17 mouse cellular contexts compared by ENCODE assay signal in the genomic region with DNA sequence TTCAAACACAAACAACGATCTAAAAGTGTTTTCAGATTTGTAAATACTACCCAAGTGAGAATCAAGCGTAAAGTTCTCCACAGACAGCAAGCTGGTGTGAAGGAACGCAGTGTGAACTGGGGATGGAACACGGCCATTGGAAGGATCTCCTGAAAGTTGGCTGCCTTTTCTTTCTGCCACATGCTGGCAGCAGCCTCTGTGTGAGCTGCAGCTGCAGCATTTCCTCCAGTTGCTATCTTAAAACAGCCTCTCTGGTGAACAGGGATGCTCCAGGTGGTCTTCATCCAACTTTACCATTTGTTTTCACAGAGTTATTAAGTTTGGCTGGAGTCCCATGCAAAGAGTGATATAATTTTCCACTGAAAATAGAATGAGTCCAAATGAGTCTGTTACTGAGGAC.
DNase-seq lines count a peak whose midpoint lies in the region; ATAC-seq and TF ChIP-seq lines count a peak whose summit lies in the region.
"Had no signal": no experiment of that assay in that cellular context is flagged by ENCODE, and none has a peak within 500 bp of the region (broad histone marks: within the 10 kb centered on the region; RNA-seq: fewer than 3 reads in every experiment).

No protein-coding gene starts in this region.

- no peak overlapping the region for H3K9ac ChIP-seq in kidney, postnatal 0 days (ENCODE audit: low read depth, low read length)
- no peak overlapping the region for H3K9ac ChIP-seq in lung, embryonic 15.5 days
- H3K9ac ChIP-seq: limb, embryonic 12.5 days; liver, embryonic 13.5 days had no signal

- TF ChIP-seq POLR2A in brain, embryonic 14.5 days (IDR thresholded peaks at IDR 0.05; ENCODE audit: borderline replicate concordance, extremely low read depth, insufficient read depth, insufficient read length, poor library complexity, severe bottlenecking) = no peak

- DNase-seq in frontal cortex, postnatal 25 days (ENCODE audit: low spot score in 2 of 2) = no peak
- peak; percentile 49 for DNase-seq in kidney, postnatal 0 days (ENCODE audit: low spot score)
- DNase-seq in kidney, postnatal 36 days = no peak
- no peak for DNase-seq in lung, postnatal 4 days
- DNase-seq in brain, embryonic 14.5 days (ENCODE audit: low read depth) = peak; percentile 49
- DNase-seq: adrenal gland, adult 8-10 months; cerebellum, adult 18-20 months; gastrocnemius, postnatal 14 days; kidney, adult 8-10 months; liver, embryonic 13.5 days; thymus, postnatal 4 days had no signal

- no peaks in the 10 kb centered on the region for H3K36me3 ChIP-seq in kidney, postnatal 0 days (ENCODE audit: insufficient read depth, low read length)
- H3K36me3 ChIP-seq in lung, embryonic 15.5 days = no peaks in the 10 kb centered on the region
- H3K36me3 ChIP-seq: limb, embryonic 12.5 days; liver, embryonic 13.5 days had no signal

- H3K27me3 ChIP-seq in kidney, postnatal 0 days (ENCODE audit: insufficient read depth, low read length) = no peaks in the 10 kb centered on the region
- no peaks in the 10 kb centered on the region for H3K27me3 ChIP-seq in lung, embryonic 15.5 days
- H3K27me3 ChIP-seq: limb, embryonic 12.5 days; liver, embryonic 13.5 days had no signal

- no peak overlapping the region for H3K4me2 ChIP-seq in kidney, postnatal 0 days (ENCODE audit: low read length)
- H3K4me2 ChIP-seq in lung, embryonic 15.5 days = no peak overlapping the region
- H3K4me2 ChIP-seq: limb, embryonic 12.5 days; liver, embryonic 13.5 days; midbrain, embryonic 11.5 days had no signal

- no peak overlapping the region for H3K4me3 ChIP-seq in kidney, postnatal 0 days (replicated peaks; ENCODE audit: low read depth, low read length)
- no peak overlapping the region for H3K4me3 ChIP-seq in lung, embryonic 15.5 days
- H3K4me3 ChIP-seq: limb, embryonic 12.5 days; liver, embryonic 13.5 days had no signal

- no peaks in the 10 kb centered on the region for H3K4me1 ChIP-seq in kidney, postnatal 0 days (replicated peaks; ENCODE audit: insufficient read depth, low read length)
- no peaks in the 10 kb centered on the region for H3K4me1 ChIP-seq in lung, embryonic 15.5 days
- H3K4me1 ChIP-seq: limb, embryonic 12.5 days; liver, embryonic 13.5 days had no signal

- 56% methylated on average over 4 of the region's 4 CpGs for WGBS in kidney, postnatal 0 days
- 40% methylated on average over 4 of the region's 4 CpGs for WGBS in lung, embryonic 15.5 days

- TF ChIP-seq CTCF in kidney, postnatal 0 days (IDR thresholded peaks at IDR 0.05; ENCODE audit: low read depth) = no peak
- no peak for TF ChIP-seq CTCF in brain, embryonic 14.5 days (IDR thresholded peaks at IDR 0.05; ENCODE audit: borderline replicate concordance, extremely low read depth, insufficient read depth, insufficient read length)

- no peaks in the 10 kb centered on the region for H3K9me3 ChIP-seq in kidney, postnatal 0 days (replicated peaks; ENCODE audit: low read length)
- no peaks in the 10 kb centered on the region for H3K9me3 ChIP-seq in lung, embryonic 15.5 days
- H3K9me3 ChIP-seq: limb, embryonic 12.5 days; liver, embryonic 13.5 days had no signal

- peak; percentile 79 for ATAC-seq in frontal cortex, adult (ENCODE audit: low TSS enrichment)
- no peak for ATAC-seq in kidney, postnatal 0 days (replicated peaks; ENCODE audit: low FRiP score, low read depth)
- ATAC-seq in lung, embryonic 15.5 days (ENCODE audit: borderline replicate concordance, extremely low read depth, low FRiP score, low TSS enrichment) = peak; percentile 70; the same call in 1 of the 2 replicates
- ATAC-seq: hindbrain, embryonic 16.5 days had no signal

- no peak overlapping the region for H3K27ac ChIP-seq in kidney, postnatal 0 days
- H3K27ac ChIP-seq in lung, embryonic 15.5 days = no peak overlapping the region
- H3K27ac ChIP-seq: limb, embryonic 12.5 days; liver, embryonic 13.5 days; macrophage had no signal

Comparison
In these comparisons a context has a peak if more than half of its experiments do, and no peak if none do; other contexts are left out.
1. DNase-seq: peak in kidney, postnatal 0 days (single experiment) and brain, embryonic 14.5 days (single experiment); none in frontal cortex, postnatal 25 days (0 of 2), kidney, postnatal 36 days (0 of 2) and lung, postnatal 4 days (0 of 2).